Mouse (Mus musculus) testis, postnatal 10 days (tissue): ENCODE measurements around the gene Ralb.

ENCODE experiments used
- DNase-seq: peaks from one replicate; pipeline ENCODE4 v3.0.0; 2021; ENCODE audit warnings: low spot score

The Ralb gene

DNA sequence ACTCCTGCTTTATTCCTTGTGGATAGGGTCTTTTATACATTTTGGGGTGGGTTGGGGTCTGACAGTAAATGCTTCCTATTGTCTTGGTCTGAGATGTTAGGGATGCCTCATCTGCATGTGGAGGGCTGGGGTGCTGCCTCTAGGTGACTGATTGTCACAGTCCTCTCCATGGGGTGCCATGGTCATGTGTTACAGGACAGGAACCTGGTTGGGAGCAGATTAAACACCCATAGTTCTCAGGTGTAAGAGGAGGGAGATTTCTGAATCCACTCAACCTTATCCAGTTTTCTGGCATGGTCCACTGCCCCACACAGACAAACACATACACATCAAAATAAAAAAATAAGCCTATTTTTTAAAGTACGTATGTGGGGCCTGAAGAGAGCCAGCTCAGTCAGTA lies 12.1 kb downstream of the Ralb start:
- no peak for DNase-seq

DNA sequence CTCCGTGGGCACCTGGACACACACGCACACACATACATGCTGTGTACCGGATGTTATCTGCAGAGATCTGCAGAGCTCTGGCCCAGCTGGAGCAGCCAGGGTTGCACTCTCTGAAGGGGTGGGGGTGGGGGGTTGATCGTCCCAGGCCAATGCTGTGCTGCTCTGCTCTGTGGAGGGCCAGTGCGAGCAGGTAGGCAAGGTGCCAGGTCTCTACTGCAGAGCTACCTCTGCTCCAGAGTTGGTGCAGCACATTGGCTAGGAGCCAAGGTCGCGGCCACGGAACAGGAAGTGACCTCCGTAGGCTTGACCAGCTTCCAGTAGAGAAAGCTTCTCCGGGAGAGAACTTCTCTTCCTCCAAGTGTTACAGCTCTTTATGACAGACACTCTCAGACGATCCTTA lies 12.5 kb downstream of the Ralb start:
- DNase-seq: peak; percentile 88

DNA sequence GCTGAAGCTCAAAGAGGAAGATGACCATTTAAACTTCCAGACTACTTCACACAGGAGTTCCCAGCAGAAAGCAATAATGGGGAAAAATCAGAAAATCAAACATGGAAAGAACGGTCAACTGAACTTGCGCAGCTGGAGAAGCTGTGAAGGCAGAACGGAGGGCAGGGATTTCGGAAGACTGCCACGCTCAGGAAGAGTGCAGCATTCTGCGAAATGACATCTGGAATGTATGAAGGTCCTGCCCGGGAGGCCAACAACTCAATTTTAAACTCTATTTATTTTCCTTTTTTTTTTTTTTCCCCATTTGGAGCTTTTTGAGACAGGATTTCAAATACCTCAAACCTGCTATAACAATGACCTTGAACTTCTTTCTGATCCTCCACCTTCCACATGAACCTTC lies 13.8 kb downstream of the Ralb start:
- no peak for DNase-seq

DNA sequence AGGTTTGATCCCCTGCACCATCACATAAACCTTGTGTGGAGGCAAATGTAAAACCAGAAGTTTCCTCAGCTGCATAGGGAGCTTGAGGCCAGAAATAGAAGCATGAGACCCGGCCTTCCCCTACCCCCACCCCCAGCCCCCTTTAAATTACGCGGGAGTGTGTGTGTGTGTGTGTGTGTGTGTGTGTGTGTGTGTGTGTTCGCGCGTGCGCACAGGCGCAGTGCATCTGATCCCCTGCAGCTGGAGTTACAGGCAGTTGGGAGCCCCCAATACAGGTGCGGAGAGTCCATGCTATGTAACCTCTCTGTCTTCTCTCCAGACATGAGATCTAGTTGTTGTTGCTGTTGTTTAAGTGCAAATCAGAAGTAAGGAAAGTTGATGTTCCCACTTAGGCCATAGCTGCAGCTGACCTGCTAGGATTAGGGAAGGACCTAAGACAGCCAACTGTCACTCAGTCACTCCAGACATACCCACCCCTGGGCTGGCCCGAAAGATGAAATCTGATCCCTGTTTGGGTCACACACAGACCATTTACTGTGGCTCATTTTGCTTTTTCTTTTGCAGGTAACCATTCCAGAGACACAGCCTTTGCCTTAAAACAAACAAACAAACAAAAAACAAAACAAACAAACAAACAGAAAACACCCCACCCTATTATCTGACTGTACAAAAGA lies 16.5 kb downstream of the Ralb start:
- no peak for DNase-seq

DNA sequence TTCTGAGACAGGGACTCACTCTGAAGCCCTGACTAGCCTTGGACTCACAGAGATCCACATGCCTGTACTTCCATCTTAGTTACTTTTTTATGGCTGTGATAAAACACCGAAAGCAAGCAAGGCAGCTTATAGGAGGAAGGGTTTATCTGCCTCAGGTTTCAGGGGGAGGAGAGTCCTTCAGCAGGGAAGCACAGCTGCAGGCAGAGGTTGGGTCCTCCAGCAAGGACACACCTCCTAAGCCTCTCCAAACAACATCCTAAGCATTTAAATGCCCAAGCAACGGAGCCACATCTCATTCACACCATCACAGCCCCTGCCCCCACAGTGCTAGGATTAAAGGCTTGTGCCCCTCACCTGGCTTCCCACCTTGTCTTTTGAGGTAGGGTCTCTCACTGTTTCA lies 18.8 kb downstream of the Ralb start:
- no peak for DNase-seq

DNA sequence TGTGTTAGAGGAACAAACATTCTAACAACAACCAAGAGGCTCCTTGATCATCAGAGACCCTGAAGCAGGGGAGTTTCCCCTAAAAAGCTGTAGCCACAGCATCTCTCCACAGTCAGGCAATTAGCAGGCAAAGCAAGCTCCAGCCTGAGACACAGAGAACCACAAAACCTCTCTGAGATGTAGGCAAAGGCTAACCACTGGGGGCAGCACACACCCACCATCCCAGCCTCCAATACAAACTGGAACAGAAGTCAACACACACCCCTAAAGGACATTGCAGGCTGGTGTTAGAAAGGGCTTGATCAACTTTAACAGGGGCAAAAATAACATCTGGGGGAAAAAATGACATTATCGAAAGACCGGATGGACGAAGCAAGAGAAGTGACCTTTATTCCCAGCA lies 20.1 kb downstream of the Ralb start:
- DNase-seq: peak; percentile 59

DNA sequence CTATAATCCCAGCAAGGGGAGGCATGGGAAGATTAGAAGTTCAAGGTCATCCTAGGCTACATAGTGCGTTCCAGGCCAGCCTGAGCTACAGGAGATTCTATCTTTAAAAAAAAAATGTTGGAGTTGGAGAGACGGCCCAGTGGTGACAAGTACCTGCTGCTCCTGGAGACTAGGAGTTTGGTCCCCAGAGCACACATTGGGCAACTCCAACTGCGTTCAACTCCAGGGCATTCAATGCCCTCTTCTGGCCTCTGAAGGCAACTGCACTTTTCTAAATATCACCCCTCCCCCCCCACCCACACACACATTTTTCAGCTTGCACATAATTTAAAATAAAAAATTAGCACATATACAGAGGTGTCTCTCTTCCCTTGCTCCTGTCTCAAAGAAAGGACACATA lies 21.7 kb downstream of the Ralb start:
- no peak for DNase-seq

DNA sequence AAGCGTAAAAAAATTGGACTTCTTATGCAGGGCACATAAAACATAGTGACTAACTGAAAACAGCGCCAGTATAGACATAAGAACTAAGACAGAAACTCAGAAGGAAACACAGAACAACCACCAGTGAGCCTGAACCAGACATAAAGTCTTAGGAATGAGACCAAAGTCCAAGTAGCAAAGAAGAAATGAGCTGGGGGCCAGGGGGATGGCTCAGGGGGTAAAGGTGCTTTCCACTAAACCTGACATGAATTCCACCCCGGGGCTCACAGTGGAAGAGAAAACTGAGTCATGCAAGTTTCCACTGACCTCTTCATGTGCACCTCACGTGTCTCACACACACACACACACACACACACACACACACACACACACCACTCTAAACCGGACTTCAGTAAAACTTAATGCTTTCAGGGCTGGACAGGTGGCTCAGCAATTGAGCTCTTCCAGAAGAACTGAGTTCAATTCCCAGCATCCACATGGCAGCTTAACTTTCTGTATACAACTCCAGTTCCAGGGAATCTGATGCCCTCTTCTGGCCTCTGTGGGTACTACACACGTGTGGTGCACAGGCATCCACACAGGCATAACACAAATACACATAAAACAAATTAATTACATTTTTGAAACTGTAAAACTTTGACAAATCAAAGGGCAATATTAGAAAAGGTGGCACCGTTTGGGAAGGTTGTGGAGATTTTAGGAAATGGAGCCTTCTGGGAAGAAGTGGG lies 23.2 kb downstream of the Ralb start:
- peak; percentile 59 for DNase-seq

DNA sequence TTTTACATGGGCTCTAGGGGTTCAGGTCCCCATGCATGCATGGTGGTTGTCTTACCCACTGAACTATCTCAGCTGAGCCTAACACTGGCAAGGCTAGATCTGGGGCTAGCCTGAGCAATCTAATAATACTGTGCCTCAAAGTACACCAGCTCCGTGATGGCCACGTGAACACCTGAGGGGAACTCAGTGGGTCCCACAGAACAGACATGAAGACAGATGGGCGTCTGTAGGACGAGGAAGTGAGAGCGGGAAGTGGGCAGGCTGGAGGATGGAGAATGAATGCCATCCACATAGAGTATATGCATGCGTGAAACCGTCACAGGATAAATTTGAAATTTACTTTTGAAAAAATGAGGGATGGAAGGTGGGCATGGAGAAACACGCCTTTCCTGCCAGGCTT lies 23.9 kb downstream of the Ralb start:
- DNase-seq: no peak

DNA sequence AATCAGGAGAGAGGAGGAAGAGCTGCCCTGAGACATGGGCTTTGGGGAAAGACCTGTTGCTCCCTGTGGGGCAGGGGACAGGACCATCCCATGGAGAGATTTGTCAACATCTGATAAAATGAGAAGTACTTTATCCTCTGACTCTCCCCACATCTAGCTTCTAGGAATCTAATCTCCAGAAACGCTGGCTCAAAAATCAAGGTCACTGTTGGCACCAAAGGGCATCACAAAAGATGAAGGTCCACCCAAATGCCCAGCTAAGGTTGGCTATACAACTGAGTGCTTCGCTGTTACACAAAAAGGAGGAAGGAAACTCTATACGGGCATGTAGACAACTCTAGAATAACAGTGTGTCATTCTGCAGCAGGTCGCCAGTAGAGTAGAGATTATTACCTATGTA lies 25.0 kb downstream of the Ralb start:
- DNase-seq: no peak

DNA sequence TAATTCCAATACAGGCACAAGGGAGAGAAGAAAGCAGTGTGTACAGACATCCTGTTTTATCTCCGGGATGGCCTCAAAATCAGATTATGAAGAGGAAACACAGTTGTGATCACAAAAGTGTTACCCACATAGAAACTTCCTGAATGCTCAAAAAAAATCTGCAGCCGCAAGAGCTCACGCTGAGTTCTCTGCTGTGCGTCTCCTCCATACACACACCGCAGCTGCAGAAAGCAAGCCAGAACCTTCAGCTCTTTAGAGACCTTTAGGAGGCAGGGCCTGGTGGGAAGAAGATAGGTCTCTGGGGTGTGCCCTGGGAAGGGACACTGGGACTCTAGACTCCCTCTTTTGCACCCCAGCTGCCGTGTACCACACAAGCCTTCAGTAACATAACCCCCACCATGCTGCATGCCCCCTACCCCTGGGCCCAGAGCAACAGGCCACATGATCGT lies 27.7 kb downstream of the Ralb start:
- no peak for DNase-seq

DNA sequence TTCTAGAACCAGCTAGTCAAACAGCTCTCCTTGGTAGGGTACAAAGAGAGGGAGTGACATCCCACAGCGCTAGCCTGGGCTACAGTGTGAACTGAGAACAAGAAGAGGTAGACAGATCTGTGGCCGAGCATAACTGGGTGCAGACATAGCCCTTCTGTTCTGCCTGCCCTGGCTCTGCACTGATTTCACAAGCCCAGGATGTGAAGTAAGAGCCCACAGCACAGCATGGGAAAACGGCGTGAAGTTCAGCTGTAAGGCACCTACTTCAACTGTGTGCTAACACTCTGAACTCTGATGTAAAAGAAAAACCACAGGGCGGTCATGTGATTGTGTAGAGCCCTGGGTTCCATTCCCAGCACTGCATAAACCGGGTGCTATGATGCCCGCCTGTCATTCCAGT lies 29.9 kb downstream of the Ralb start:
- no peak for DNase-seq

DNA sequence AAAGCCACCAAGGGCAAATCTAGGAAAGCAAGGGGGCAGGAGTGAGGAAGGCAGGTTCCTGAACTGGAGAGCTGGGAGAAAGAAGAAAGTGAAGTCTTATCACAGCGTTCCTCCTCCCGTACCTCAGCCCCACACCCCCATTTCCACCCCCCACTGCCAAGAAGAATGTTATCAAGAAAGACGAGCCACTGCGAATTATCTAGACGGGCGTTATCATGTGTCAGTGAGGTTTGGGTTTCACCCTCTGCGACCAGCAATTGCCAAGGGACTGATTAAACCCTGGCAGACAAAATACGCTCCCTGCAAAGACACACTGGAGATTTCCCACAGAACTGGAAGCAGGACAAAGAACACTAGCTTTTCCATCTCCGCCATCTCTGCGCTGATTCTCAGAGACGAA lies 31.9 kb downstream of the Ralb start:
- DNase-seq: no peak

DNA sequence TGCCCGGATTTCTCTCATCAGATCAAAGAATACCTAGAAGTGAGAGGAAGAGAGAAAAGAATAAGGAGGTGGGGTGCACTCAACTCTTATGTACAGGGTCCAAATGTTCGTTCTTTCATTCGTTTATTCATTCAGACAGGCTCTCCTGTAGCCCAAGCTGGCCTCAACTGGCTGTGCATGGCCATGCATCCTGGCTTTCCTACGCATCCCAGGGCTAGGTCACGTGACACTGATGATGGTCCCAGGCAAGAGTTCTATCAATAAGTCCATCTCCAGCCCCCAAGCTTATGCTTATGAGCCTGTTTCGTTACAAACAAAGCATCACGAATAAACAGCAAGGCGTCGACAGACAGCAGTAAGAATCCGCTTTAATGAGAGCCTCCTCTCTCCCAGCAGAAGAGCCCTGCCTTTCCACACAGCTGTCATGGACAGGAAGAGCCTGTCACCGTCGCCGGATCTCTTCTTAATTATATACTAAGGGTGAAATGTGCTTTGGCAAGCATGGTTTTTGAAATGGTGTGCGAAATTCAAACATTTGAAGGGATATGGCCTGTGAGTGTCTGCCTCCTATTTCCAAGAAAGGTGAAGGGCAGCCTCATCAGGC lies 32.7 kb downstream of the Ralb start:
- no peak for DNase-seq

DNA sequence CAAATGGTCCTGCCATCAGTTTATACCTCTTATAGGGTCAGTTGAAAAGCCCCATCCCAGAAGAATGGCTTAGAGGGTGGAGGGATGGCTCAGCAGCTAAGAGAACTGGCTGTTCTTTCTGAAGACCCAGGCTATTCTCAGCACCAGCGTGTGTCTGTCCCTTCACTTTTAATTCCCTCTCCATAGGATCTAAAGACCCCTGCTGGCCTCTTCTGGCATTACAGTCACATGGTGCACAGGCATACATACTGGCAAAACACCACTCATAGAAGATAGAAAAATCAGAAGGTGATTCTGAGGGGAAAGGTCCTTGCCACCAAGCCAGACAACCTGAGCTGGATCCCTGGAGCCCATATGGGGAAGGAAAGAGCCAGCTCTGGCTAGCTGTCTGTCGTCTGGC lies 41.2 kb downstream of the Ralb start:
- peak; percentile 84 for DNase-seq

DNA sequence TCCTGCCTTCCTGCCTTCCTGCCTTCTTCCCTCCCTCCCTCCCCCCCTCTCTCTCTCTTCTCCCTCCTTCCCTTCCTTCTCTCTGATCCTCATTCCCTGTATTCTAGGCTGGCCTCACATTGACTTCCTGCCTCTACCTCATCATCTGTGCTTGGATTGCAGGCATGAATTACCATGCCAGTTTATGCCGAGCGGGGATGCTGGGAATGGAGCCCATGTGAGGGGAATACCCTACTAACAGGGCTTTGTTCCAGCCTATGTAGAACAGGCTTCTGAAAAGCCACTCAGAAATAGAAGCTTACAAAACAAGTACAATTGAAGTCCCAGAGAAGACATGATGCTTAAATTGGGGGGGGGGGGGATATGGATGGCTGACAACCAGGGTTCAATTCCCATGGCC lies 44.5 kb downstream of the Ralb start:
- DNase-seq: no peak

DNA sequence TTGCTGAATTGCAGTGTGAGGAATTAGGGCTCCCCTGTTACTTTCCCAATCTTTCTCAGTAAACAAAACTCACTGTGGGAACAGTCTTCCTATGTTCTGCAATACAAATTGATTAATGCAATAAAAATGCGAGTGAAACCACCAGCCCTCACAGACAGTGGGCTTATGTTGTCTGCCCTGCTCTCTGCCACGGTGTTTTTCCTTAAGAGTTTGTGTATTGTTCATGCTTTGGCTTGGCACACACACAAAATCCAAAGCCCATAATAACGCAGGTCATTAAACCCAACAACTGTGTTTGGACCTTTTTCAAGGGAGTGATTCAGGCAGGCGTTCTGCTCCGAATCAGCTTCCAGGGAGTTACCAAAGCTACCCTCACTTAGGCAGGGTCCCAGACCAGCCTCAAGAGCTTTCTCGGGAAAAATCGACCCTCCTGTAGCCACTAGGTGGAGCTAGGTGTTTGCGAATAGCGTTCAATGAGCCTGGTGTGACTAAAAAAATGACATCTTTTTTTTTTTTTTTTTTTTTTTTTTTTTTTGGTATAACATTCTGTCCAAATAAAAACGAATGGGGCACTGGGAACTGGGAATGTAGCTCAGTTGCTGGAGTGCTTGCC lies 46.5 kb downstream of the Ralb start:
- DNase-seq: peak; percentile 73

DNA sequence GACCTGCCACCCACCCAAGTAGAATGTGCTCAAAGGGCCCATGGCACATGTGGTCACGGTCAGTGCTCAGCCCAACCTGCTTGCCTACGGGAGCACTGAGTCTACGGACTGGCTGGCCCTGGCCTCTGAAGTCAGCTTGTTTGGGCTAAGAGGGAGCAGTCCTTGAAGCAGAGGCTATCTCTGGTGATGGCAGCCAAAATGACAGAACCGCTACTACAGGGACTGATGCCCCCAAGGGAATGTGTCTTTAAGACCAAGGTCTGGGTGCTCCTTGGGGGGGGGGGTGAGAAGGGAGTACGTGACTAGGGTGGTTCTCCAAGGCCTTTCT lies 47.1 kb downstream of the Ralb start:
- no peak for DNase-seq

DNA sequence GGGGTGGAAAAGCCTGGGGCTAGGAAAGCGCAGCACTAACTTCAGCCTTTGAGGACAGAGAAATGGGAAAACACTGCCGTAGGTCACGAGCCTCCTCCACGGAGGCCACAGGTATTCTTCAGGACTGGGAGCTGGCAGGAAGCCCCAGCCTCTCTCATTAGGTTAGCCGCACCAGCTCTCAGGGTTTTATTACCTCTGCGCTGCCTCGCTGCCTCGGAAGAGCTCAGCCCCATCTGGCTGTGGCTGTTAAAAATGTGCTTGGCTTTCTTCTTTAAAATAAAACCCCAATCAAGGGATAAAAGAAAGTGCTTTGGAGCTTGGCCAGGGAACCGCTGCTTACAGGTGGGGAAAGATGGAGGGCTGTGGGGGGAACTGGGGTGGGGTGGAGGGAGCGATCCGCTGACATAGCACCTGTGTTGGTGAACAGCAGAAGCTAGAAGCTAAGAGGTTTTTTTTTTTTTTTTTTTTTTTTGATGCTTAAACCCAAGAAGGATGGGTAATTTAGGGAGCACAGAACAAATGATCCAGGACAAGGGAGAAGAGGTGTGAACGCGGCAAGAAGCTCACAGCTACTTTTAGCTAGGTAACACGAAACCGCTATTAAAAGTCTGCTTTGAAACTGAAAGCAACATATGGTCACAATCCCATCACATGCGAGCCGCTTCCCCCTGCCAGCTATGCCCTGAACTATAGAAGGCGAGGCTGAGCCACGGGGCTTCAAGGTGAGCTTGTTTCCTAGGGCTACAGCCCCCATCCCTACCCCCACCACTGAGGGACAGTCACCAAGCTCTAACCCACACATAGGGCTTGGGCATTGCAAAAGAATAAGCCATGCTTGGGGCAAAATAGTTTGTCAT lies 47.7 kb downstream of the Ralb start:
- no peak for DNase-seq

DNA sequence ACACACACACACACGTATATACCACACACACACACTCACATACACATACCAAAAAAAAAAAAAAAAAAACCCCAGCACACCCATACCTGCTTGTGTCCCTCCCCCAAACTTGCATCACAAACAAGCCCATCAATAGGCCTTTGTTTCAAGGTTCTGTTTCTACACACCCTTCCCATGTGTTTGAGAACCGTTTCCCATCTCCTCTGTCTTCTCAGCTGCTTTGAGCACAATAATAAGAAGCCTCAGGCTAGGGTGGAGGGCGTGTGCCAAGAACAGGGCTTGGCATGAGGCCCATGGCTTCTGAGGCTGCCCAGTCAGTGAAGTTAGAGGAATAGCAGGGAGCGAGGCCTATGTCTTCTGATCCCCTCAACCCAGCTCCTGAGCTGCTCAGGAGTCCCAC lies 50.9 kb downstream of the Ralb start:
- peak; percentile 69 for DNase-seq

DNA sequence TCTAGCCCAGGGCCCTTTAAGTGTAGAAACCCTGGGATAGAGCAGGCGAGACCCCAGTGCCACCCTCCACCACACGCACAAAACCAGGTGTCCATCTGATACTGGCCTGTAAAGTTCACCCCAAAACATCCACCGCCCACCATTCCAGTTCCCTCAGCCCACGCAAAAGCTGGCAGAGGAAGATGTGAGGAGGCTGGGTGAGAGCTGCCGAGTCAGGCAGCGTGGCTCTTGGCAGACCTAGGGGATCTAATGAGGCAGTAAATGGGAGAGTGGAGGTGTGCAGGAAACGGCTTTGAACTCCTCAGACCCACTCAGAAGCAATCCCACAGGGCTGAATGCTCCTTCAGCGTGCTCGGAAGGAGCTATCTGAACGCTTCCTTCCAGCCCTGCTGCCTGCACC lies 53.2 kb downstream of the Ralb start:
- no peak for DNase-seq

DNA sequence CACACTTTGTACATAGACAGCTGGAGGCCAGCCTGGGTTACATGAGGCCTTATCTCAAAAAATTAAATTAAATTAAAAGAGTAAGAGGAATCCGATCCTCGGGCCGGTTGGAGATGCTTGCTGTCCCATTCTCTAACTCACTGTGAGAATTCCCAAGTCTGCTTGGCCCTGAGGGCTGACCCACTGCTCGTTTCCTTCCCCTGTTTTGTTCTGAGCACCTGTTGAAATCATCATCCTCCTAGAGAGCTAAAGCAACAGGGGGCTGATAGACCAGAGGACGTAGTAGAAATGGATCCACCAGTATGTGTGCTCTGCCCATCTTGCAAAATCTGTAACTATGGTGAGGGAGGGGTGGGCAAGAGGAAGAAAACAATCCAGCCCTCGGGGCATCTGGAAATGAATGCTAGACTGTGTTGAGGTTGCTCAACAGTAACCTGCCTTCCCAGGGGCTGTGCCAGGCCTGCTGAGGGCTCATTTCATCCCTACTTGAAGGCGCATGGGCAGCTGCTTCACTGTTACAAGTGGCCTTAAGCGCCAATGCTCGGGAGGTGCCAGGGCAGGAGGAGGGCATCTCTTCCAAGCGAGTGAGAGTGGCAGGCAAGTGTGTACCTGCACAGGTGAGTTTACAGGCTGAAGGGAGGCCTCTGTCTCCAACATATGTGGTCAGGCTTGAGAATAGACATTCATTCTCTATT lies 53.8 kb downstream of the Ralb start:
- DNase-seq: no peak
